Mouse (Mus musculus) kidney, adult 2 months (tissue): ENCODE data around the gene Arhgef18. TPM values are rescaled to one million over a fixed set of nuclear protein-coding genes. Genes with fewer than 3 reads are reported as not detected.

Experiments used
- DNase-seq: peaks from one replicate; pipeline ENCODE4 v3.0.0; 2021
- H3K27ac ChIP-seq: fragments of 200-500 bp; 2 replicates; pipeline ENCODE4 v1.5.1; 2012; ENCODE audit warnings: low read depth, low read length, control low read depth, inconsistent platforms; ENCODE audit not compliant: insufficient read depth
- H3K27me3 ChIP-seq: fragments of 200-500 bp; replicated peaks from 2 replicates; pipeline ENCODE4 v1.6.1; 2012; ENCODE audit warnings: mild to moderate bottlenecking, moderate library complexity, low read length, inconsistent platforms; ENCODE audit not compliant: control insufficient read depth, insufficient read depth
- H3K36me3 ChIP-seq: fragments of 200-500 bp; 2 replicates; pipeline ENCODE4 v1.6.1; 2012; ENCODE audit warnings: mild to moderate bottlenecking, moderate library complexity, low read length, inconsistent platforms; ENCODE audit not compliant: control insufficient read depth, insufficient read depth
- H3K4me1 ChIP-seq: fragments of 200-500 bp; 2 replicates; pipeline ENCODE4 v1.6.1; 2011; ENCODE audit warnings: low read length; ENCODE audit not compliant: control insufficient read depth, insufficient read depth
- H3K4me3 ChIP-seq: fragments of 200-500 bp; 2 replicates; pipeline ENCODE4 v1.5.1; 2011; ENCODE audit warnings: mild to moderate bottlenecking, low read depth, low read length, control low read depth; ENCODE audit not compliant: insufficient read depth
- CTCF ChIP-seq: fragments of 200-500 bp; conservative IDR thresholded peaks from 2 replicates; pipeline ENCODE4 v1.5.1; 2011; ENCODE audit warnings: low read depth, mild to moderate bottlenecking, control low read depth, low read length, moderate library complexity, mixed read lengths; ENCODE audit not compliant: insufficient read depth, insufficient read length
- POLR2A ChIP-seq: fragments of 200-500 bp; IDR thresholded peaks from one replicate; pipeline ENCODE4 v1.6.1; 2011; ENCODE audit warnings: low read depth, low read length, control low read depth
- WGBS: fragments of 180-500 bp; shearing (Covaris S2); methylation state at CpG from one replicate; pipeline ENCODE4 v1.1.7; 2018; 5-methylcytosine and 5-hydroxymethylcytosine counted together
- polyA plus RNA-seq: library from polyadenylated mRNA; depleted of rRNA; stranded (reverse); fragments of >200 nt; gene quantifications from 2 replicates; pipeline ENCODE4 v1.2.3, GENCODE M21; 2012

The Arhgef18 gene
- polyA plus RNA-seq, 1 experiment = 37.9 TPM

DNA sequence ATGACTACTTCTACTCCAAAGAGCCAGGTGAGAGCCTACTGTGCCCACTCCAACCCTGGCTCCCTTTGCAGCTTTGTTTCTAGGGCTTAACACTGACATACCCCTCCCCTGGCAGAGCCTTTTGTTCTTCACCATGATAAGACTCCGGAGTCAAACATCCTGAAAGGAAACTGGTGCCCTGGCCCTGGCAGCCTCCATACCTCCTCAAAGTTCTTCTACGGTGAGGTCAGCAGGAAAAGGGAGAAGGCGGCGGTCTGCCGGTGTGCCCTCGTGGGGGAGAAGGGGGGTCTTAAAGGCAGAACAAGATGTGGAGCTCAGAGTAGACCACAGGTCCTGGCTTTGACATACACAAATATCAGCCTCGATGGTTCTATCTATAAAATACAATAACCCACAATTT lies 90.7 kb downstream of the Arhgef18 start:
- H3K4me3 ChIP-seq = no peak overlapping the region
- 71% methylated on average over 7 of the region's 7 CpGs for WGBS

DNA sequence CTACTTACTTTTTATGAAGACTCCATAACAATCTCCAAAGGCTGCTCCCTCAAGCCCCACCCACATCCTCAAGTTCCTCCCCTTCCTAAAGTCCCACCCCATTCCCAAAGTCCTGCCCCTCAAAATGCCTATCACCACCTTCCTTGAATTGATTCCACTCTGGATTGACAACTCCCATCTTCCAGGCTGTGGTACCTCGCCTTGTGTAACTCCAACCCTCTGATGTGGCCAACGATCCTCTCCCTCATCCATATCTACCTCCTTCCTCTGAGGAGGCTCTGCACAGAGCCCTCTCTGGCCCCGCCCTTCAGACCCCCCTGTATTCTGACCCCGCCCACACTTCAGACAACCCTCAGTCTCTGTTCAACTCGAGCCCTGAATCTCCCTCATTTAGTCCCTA lies 92.4 kb downstream of the Arhgef18 start:
- 31% methylated on average over 5 of the region's 5 CpGs for WGBS
- no peak for DNase-seq
- TF ChIP-seq POLR2A = no peak
- no peak for TF ChIP-seq CTCF
- no peaks in the 10 kb centered on the region for H3K27me3 ChIP-seq
- H3K4me3 ChIP-seq = no peak overlapping the region
- no peak overlapping the region for H3K27ac ChIP-seq
- H3K4me1 ChIP-seq = no peaks in the 10 kb centered on the region
- no peaks in the 10 kb centered on the region for H3K36me3 ChIP-seq

More for the DNA sequence above, 90.7 kb downstream of the Arhgef18 start:
- Histone ChIP-seq H3K27me3 (no peaks in the 10 kb centered on the region), H3K27ac (no peak overlapping the region), H3K36me3 (no peaks in the 10 kb centered on the region), H3K4me1 (no peaks in the 10 kb centered on the region)
- TF ChIP-seq POLR2A (no peak), CTCF (no peak)
- DNase-seq = no peak

DNA sequence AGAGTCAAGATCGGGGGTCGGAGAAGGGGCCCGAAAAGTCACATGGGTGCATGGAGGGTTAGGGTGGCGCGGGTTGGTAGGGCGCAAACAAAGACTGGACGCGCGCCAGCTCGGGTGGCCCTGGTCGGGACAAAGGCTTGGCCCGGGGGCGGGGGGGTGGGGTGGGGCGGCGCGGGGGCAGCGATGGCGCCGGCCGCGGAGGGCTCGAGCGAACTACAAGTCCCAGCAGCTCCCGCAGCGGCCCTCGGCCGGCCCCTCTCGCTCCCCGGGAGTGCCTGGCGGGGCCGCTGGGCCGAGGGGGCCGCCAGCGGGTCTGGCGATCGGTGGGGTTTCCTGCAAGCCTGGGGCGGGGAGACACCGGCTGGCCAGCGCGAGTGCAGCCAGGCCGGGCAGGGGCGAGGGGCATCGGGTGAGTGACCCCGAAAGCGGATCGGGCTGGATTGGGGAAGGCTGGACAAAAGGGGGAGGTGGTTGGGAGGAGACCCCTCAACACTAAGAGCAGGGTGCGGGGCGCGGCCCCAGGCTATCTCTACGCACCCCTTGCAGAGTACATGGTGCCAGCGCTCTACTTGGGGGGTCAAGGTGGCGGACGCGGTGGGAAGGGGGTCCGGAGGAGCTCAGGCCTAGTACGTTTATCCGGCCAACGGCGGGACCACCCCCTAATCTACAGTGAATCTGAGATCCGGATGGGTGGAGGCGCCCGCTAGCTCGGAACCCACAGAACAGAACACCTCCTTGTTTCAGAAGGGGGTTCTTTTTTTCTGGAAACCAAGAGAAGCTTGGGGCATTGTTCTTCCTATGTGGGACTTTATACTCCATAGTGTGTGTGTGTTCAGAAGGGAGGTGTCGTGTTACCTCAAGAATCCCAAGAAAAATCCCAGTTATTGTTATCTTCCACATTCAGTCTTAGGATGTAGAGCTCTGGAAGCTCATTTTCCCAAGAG lies 100.4 kb downstream of the Arhgef18 start, which contains the start of gene Zfp358:
TSS of gene Zfp358 (plus strand) at position 238 of the 944 bp plus-strand sequence.
- TF ChIP-seq POLR2A (no peak), CTCF (no peak)
- peak within 1 kb of the TSS; percentile 42 for H3K27ac ChIP-seq
- peak; percentile 74 for DNase-seq
- H3K4me3 ChIP-seq = peak within 1 kb of the TSS; percentile 86
- H3K4me1 ChIP-seq = no peaks in the 10 kb centered on the region
- H3K27me3 ChIP-seq = no peaks in the 10 kb centered on the region
- under 1% methylated on average over 60 of the region's 64 CpGs for whole genome bisulfite sequencing
- H3K36me3 ChIP-seq = no peaks in the 10 kb centered on the region

DNA sequence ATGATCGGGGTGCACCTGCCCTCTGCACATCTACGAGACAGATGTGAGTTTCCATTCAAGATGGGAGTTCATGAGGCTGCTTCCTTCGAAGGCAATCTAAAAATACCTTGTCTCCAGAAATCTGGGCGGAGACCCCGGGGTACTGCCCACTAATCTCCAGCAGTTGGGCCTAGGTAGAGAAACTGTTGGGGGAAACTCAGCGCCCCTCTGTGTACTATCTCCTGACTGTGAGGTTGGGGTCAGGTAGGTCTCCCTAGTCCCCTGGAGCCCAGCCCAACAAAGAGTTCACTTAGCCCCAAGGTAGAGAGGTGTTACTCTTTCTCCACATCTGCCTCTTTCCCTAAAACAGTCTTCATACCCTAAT lies 101.0 kb downstream of the Arhgef18 start:
- no peak for DNase-seq
- H3K27ac ChIP-seq = no peak overlapping the region
- no peaks in the 10 kb centered on the region for H3K27me3 ChIP-seq
- peak overlapping the region; percentile 86 for H3K4me3 ChIP-seq
- 25% methylated on average over 6 of the region's 6 CpGs for WGBS
- no peaks in the 10 kb centered on the region for H3K36me3 ChIP-seq
- TF ChIP-seq CTCF = no peak
- TF ChIP-seq POLR2A = no peak
- H3K4me1 ChIP-seq = no peaks in the 10 kb centered on the region

DNA sequence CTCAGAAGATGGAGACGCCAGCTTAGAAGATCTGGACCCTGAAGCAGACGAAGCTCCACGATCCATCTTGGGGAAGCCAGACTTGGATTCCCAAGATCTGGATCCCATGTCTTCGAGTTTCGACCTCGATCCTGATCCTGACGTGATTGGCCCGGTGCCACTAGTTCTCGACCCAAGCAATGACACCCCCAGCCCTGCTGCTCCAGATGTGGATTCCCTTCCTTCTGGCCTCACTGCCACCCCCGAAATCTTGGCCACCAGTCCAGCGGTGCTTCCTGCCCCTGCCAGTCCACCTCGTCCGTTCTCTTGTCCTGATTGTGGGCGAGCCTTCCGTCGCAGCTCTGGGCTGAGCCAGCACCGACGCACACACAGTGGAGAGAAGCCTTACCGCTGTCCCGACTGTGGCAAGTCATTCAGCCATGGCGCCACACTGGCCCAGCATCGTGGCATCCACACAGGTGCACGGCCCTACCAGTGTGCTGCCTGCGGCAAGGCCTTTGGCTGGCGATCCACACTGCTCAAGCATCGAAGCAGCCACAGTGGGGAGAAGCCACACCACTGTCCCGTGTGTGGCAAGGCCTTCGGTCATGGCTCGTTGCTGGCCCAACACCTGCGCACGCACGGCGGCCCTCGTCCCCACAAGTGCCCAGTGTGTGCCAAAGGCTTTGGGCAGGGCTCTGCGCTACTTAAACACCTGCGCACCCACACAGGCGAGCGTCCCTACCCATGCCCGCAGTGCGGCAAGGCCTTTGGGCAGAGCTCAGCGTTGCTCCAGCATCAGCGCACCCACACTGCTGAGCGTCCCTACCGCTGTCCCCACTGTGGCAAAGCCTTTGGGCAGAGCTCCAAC lies 103.0 kb downstream of the Arhgef18 start:
- Histone ChIP-seq H3K4me3 (no peak overlapping the region), H3K36me3 (no peaks in the 10 kb centered on the region), H3K27ac (no peak overlapping the region), H3K4me1 (no peaks in the 10 kb centered on the region), H3K27me3 (no peaks in the 10 kb centered on the region)
- no peak for DNase-seq
- TF ChIP-seq POLR2A = no peak
- TF ChIP-seq CTCF = no peak
- 96% methylated on average over 44 of the region's 44 CpGs for WGBS

DNA sequence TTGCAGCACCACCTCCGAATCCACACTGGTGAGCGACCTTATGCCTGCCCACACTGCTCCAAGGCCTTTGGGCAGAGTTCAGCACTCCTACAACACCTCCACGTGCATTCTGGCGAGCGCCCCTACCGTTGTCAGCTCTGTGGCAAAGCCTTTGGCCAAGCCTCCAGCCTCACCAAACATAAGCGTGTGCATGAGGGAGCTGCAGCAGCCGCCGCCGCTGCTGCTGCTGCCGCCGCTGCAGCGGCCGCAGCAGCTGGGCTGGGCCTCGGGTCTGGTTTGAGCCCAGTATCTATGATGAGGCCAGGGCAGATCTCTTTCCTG lies 103.6 kb downstream of the Arhgef18 start:
- 92% methylated on average over 15 of the region's 15 CpGs for WGBS
- no peak overlapping the region for H3K4me3 ChIP-seq
- H3K4me1 ChIP-seq = peaks cover 3% of the 10 kb centered on the region; the same call in 1 of the 2 replicates
- H3K27ac ChIP-seq = no peak overlapping the region
- DNase-seq = no peak
- H3K36me3 ChIP-seq = no peaks in the 10 kb centered on the region
- no peak for TF ChIP-seq CTCF
- TF ChIP-seq POLR2A = no peak
- no peaks in the 10 kb centered on the region for H3K27me3 ChIP-seq

DNA sequence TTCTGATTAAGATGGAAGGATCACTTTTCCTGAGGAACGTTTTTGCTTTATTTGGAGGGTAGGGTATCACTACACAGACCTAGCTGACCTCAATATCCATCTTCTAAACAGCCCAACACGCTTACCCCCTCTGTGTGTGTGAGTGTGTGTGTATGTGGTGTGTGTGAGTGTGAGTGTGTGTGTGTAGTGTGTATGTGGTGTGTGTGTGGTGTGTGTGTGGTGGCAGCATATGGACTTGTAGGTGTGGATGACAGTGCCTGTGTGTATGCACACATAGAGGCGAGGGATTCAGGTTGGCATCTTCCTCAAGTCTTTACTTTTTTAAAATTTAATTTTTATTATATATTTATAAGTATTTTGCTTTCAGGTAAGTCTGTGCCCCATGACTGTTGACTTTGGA lies 105.8 kb downstream of the Arhgef18 start:
- Histone ChIP-seq H3K4me3 (no peak overlapping the region), H3K27ac (no peak overlapping the region), H3K4me1 (peaks cover 3% of the 10 kb centered on the region; the same call in 1 of the 2 replicates), H3K36me3 (no peaks in the 10 kb centered on the region), H3K27me3 (no peaks in the 10 kb centered on the region)
- no peak for DNase-seq
- no peak for TF ChIP-seq CTCF
- no peak for TF ChIP-seq POLR2A
- 73% methylated on average over 3 of the region's 3 CpGs for WGBS
